Mouse (Mus musculus): ENCODE data around the gene Zfp687.

- TF ChIP-seq CTCF (IDR thresholded peaks at IDR 0.05; ENCODE audit: low read depth, low read length) (no peak), POLR2A (IDR thresholded peaks at IDR 0.05; ENCODE audit: extremely low read depth, insufficient read depth, low read length) (no peak)
These were observed 12.5 kb upstream of the Zfp687 start for GRCm38 (mm10) chr3:95027701-95028100.
